Mouse (Mus musculus) forebrain, embryonic 10.5 days (tissue): ENCODE data around the gene Ltn1. TPM values are rescaled to one million over a fixed set of nuclear protein-coding genes. Genes with fewer than 3 reads are reported as not detected.

Source experiments
- DNase-seq: peaks from one replicate; pipeline ENCODE4 v3.0.0-alpha.2; 2017; ENCODE audit warnings: low spot score; ENCODE audit errors: extremely low spot score
- H3K27ac ChIP-seq: fragments of 300-500 bp; sonication (generic); 2 replicates; pipeline ENCODE4 v1.5.1; 2016; ENCODE audit warnings: mild to moderate bottlenecking
- H3K27me3 ChIP-seq: fragments of 300-500 bp; sonication (generic); 2 replicates; pipeline ENCODE4 v1.6.1; 2016; ENCODE audit warnings: mild to moderate bottlenecking; ENCODE audit not compliant: poor library complexity, severe bottlenecking
- H3K36me3 ChIP-seq: fragments of 300-500 bp; sonication (generic); replicated peaks from 2 replicates; pipeline ENCODE4 v1.6.1; 2016; ENCODE audit warnings: mild to moderate bottlenecking, moderate library complexity
- H3K4me1 ChIP-seq: fragments of 300-500 bp; sonication (generic); 2 replicates; pipeline ENCODE4 v1.6.1; 2016
- H3K4me3 ChIP-seq: fragments of 300-500 bp; sonication (generic); 2 replicates; pipeline ENCODE4 v1.5.1; 2016; ENCODE audit warnings: mild to moderate bottlenecking, moderate library complexity
- H3K9me3 ChIP-seq: fragments of 300-500 bp; sonication (generic); 2 replicates; pipeline ENCODE4 v1.6.1; 2016; ENCODE audit warnings: mild to moderate bottlenecking, moderate library complexity
- WGBS: fragments of 180-500 bp; shearing (Covaris S2); methylation state at CpG from one replicate; pipeline ENCODE4 v1.1.7; 2016; 5-methylcytosine and 5-hydroxymethylcytosine counted together
- polyA plus RNA-seq: library from polyadenylated mRNA; unstranded; fragments of >200 nt; fragmentation: Nextera tagmentation; extraction: Ambion mirVana; gene quantifications from 2 replicates; pipeline ENCODE4 v1.2.1, GENCODE M21; 2016

The Ltn1 gene
- polyA plus RNA-seq, 1 experiment from 2014 or later = 31.5 TPM

DNA sequence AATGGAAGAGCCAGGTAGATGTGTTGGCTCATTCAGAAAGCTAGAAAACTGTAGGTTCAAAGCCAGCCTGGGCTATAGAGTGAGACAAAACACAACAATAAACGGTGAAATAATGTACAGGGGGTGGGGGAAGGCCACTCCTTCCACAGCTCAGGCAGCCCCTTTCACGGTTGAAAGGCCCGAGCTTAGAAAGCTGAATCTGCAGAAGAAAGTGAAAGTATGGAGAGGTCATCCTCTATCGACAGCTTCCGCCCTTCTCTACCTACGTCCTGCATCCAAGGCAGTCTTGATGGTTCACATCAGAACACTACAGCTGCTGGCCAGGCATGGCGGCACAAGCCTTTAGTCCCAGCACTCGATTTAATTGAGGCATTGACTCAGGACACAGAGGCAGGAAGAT lies 6.3 kb upstream of the Ltn1 start:
- WGBS = 93% methylated on average over 8 of the region's 8 CpGs
- Histone ChIP-seq H3K4me3 (no peak overlapping the region), H3K9me3 (no peaks in the 10 kb centered on the region), H3K27me3 (no peaks in the 10 kb centered on the region), H3K4me1 (peaks cover 14% of the 10 kb centered on the region), H3K27ac (no peak overlapping the region), H3K36me3 (no peaks in the 10 kb centered on the region)
- DNase-seq = no peak

DNA sequence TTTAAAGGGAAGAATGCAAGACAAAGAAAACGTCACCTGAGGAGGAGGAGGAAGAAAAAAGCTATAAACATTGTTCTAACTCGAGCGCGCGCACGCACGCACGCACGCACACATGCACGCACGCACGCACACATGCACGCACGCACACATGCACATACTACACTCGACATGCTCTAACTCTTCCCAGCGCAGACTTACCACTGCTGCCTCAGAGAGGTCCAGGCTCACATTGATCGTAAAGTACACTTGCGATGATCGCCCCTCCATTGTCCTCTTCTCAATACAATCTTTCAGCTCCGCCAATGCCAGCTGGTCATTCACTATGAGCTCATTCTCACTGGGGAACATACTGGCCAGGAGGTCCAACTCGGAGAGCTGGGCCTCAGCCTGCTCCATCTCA lies 4.7 kb upstream of the Ltn1 start:
- no peak overlapping the region for H3K4me3 ChIP-seq
- H3K27ac ChIP-seq = no peak overlapping the region
- WGBS = 96% methylated on average over 21 of the region's 21 CpGs
- DNase-seq = no peak
- no peaks in the 10 kb centered on the region for H3K27me3 ChIP-seq
- H3K9me3 ChIP-seq = no peaks in the 10 kb centered on the region
- H3K4me1 ChIP-seq = peaks cover 14% of the 10 kb centered on the region
- no peaks in the 10 kb centered on the region for H3K36me3 ChIP-seq

DNA sequence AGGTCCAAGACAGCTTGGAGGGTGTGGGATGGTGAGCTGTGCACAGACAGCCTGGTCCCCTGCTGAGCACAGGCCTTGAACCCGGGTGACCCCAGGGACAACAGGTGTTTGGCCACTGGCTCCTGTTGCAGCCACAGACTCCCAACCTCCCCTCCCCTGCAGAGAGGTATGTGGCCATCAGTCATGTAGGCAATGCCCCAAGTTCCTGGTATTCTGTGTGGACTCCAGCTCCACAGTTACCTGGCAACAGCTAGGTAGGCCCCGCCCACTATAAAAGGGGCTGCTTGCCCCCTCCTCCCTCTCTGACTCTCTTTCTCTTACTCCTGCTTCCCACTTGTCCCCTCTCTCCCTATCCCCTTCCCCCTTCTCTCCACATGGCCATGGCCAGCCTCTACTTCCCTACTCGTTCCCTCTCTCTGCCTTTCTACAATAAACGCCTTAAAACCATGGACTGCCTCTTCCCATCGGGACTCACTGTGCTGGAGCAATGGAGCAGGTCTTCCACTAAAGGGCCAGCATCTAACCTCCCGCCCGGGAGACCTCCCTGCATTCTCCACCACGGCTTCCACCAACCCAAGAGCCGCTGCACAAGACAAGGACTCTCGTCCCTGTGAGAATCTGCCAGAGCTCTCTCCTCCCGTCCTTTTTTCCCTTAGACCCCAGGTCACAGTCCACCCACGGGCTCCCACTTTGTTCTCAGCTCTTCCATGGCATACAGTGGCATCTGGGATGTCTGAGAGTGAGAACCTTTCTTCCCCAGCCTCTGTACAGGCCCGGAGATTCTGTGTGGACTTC lies 3.2 kb upstream of the Ltn1 start:
- DNase-seq = no peak
- no peak overlapping the region for H3K27ac ChIP-seq
- no peaks in the 10 kb centered on the region for H3K36me3 ChIP-seq
- H3K4me3 ChIP-seq = no peak overlapping the region
- 85% methylated on average over 13 of the region's 13 CpGs for WGBS
- peaks cover 15% of the 10 kb centered on the region for H3K4me1 ChIP-seq
- no peaks in the 10 kb centered on the region for H3K27me3 ChIP-seq
- no peaks in the 10 kb centered on the region for H3K9me3 ChIP-seq

DNA sequence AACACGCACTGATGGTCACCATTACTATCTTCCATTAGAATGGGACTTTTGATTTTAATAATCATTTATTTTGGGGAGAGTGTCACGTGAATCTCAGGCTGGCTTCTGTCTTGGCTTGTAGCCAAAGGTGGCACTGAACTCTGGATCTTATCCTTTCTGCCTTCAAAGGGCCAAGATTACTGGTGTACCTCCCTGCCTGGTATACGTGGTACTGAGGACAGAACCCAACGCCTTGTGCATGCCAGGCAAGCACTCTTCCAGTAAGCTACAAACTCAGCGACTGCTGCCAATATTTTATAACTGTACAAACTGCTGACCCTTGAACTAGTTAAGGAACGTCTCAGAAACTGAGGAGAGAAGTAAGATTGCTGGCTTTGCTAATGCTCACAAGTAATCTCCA lies 2.5 kb upstream of the Ltn1 start:
- H3K4me3 ChIP-seq = no peak overlapping the region
- H3K36me3 ChIP-seq = no peaks in the 10 kb centered on the region
- peaks cover 15% of the 10 kb centered on the region for H3K4me1 ChIP-seq
- no peaks in the 10 kb centered on the region for H3K27me3 ChIP-seq
- H3K27ac ChIP-seq = no peak overlapping the region
- WGBS = 87% methylated on average over 6 of the region's 6 CpGs
- H3K9me3 ChIP-seq = no peaks in the 10 kb centered on the region
- no peak for DNase-seq

GRCm38 (mm10) chr16:87434266-87434665 lies 1.9 kb upstream of the Ltn1 start:
- no peak for DNase-seq
- peaks cover 10% of the 10 kb centered on the region for H3K4me1 ChIP-seq
- H3K27me3 ChIP-seq = no peaks in the 10 kb centered on the region

DNA sequence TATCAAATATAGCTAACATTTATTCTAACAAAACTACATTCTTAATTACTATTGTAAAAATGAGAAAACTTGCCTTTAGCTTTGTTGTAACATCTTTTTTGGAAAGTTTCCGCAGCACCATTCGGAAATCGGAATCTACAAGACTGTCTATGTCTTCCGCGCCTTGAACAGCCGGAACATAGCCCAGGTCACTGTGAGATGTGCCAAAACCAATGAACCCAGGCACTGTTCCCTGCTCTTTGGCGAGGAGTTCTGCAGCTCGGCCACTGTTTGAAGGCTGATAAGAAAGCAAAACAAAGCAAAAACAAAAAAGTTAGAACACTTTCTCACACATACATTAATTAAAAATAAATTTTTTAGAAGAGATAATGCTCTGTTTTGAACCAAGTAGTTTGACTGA lies 4.9 kb downstream of the Ltn1 start:
- H3K4me1 ChIP-seq = peaks cover 10% of the 10 kb centered on the region
- DNase-seq = no peak
- peaks cover 5% of the 10 kb centered on the region; the same call in 1 of the 2 replicates for H3K9me3 ChIP-seq
- 95% methylated on average over 8 of the region's 8 CpGs for WGBS
- H3K27ac ChIP-seq = no peak overlapping the region
- peaks cover 49% of the 10 kb centered on the region for H3K36me3 ChIP-seq
- no peak overlapping the region for H3K4me3 ChIP-seq
- no peaks in the 10 kb centered on the region for H3K27me3 ChIP-seq

More at GRCm38 (mm10) chr16:87434266-87434665, 1.9 kb upstream of the Ltn1 start:
- H3K4me3 ChIP-seq = no peak overlapping the region
- no peaks in the 10 kb centered on the region for H3K9me3 ChIP-seq
- 96% methylated on average over 7 of the region's 7 CpGs for WGBS
- no peaks in the 10 kb centered on the region for H3K36me3 ChIP-seq
- H3K27ac ChIP-seq = no peak overlapping the region

DNA sequence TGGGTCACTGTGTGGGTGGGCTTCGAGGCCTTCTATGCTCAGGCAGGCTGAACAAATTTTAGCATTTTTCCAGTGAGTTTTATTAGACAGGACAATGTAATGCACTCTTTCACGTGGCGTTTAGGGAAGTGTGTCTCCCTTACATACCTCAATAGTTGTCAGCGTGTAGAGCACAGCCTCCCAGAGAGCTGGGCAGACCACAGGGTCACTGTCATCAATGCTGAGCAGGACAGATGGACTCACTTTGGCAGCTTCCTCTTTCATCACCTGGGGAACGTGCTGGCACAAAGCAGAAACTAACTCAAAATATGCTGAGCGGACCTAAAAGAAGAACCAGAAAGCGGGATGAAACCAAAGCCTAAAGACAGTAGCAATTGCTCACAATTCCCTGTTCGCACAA lies 11.8 kb downstream of the Ltn1 start:
- H3K27me3 ChIP-seq = no peaks in the 10 kb centered on the region
- peaks cover 21% of the 10 kb centered on the region for H3K9me3 ChIP-seq
- no peak for DNase-seq
- H3K4me1 ChIP-seq = no peaks in the 10 kb centered on the region
- peaks cover 99% of the 10 kb centered on the region for H3K36me3 ChIP-seq
- WGBS = 91% methylated on average over 8 of the region's 8 CpGs
- no peak overlapping the region for H3K27ac ChIP-seq
- H3K4me3 ChIP-seq = no peak overlapping the region

GRCm38 (mm10) chr16:87405001-87405400 lies 27.4 kb downstream of the Ltn1 start:
- Histone ChIP-seq H3K4me1 (no peaks in the 10 kb centered on the region), H3K27ac (no peak overlapping the region), H3K27me3 (no peaks in the 10 kb centered on the region), H3K4me3 (no peak overlapping the region), H3K9me3 (no peaks in the 10 kb centered on the region), H3K36me3 (peaks cover 91% of the 10 kb centered on the region)
- DNase-seq = no peak
- 77% methylated on average over 3 of the region's 3 CpGs for WGBS

DNA sequence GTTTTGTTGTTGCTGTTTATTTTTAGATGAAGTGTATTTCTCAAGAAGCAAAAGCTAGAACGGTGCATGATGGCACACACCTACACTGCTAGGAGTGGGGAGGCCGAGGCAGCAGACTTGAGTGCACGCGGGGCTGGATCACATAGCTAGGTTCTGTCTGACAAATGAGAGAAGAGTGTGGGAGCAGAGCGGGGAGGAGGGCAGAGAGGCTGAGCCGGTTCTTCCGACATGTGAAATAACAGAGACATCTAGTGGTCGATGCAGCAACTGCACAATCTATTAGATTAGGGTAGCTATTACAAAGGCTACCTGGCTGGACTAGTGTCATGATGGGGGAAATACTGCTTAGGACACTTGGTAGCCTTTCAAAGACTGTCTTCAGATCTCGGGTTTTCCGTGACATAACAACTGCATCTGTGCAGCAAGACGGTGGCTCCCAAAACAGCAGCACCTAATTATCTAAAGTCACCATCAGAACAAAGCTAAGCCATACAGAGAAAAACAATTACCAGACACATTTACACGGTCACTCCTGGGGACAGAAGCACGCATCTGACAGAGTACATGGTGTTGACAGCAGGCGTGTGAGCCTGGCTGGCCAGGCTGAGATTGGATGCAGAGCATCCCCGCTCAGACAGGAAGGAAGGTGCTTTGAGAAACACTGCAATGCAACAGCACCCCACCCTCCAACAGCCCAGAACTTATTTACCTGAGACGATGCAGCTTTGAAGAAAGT lies 38.4 kb downstream of the Ltn1 start:
- peak; percentile 38 for DNase-seq
- no peaks in the 10 kb centered on the region for H3K27me3 ChIP-seq
- H3K27ac ChIP-seq = no peak overlapping the region
- no peak overlapping the region for H3K4me3 ChIP-seq
- WGBS = 63% methylated on average over 16 of the region's 16 CpGs
- no peaks in the 10 kb centered on the region for H3K9me3 ChIP-seq
- peaks cover 81% of the 10 kb centered on the region for H3K36me3 ChIP-seq
- no peaks in the 10 kb centered on the region for H3K4me1 ChIP-seq

- DNase-seq = no peak
- Histone ChIP-seq H3K27me3 (no peaks in the 10 kb centered on the region), H3K36me3 (peaks cover 79% of the 10 kb centered on the region), H3K4me3 (no peak overlapping the region), H3K27ac (no peak overlapping the region), H3K4me1 (no peaks in the 10 kb centered on the region), H3K9me3 (no peaks in the 10 kb centered on the region)
- 96% methylated on average over 3 of the region's 3 CpGs for WGBS
These were observed 44.9 kb downstream of the Ltn1 start for GRCm38 (mm10) chr16:87387444-87387977.

DNA sequence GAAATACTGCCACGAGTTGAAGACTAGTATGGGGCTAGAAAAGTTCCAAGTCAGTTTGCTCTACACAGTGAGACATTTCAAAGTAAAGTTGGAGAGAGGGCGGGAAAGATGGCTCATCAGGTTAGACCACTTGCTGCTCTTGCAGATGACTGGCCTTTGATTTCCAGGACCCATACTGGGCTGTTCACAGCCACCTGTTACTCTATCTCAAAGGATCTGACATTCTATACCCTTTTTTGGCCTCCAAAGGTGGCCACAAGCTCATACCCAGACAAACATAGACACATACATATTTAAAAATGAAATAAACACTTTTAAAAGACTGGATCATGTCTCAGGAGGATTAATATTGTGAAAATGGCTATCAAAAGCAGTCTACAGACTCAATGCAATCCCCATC lies 48.0 kb downstream of the Ltn1 start:
- peaks cover 93% of the 10 kb centered on the region for H3K36me3 ChIP-seq
- H3K4me3 ChIP-seq = no peak overlapping the region
- H3K27me3 ChIP-seq = no peaks in the 10 kb centered on the region
- 89% methylated on average over 2 of the region's 2 CpGs for WGBS
- no peaks in the 10 kb centered on the region for H3K4me1 ChIP-seq
- no peak overlapping the region for H3K27ac ChIP-seq
- H3K9me3 ChIP-seq = no peaks in the 10 kb centered on the region
- DNase-seq = no peak

GRCm38 (mm10) chr16:87382996-87383395 lies 49.4 kb downstream of the Ltn1 start:
- H3K9me3 ChIP-seq = no peaks in the 10 kb centered on the region
- H3K36me3 ChIP-seq = peaks cover 93% of the 10 kb centered on the region
- no peak overlapping the region for H3K27ac ChIP-seq
- WGBS = 97% methylated on average over 2 of the region's 2 CpGs
- no peak for DNase-seq
- H3K27me3 ChIP-seq = no peaks in the 10 kb centered on the region
- no peaks in the 10 kb centered on the region for H3K4me1 ChIP-seq
- H3K4me3 ChIP-seq = no peak overlapping the region

GRCm38 (mm10) chr16:87366445-87366844 lies 66.0 kb downstream of the Ltn1 start:
- H3K4me3 ChIP-seq = no peak overlapping the region
- no peak overlapping the region for H3K27ac ChIP-seq
- H3K4me1 ChIP-seq = no peaks in the 10 kb centered on the region
- H3K9me3 ChIP-seq = no peaks in the 10 kb centered on the region
- peaks cover 68% of the 10 kb centered on the region for H3K36me3 ChIP-seq
- no peak for DNase-seq
- no peaks in the 10 kb centered on the region for H3K27me3 ChIP-seq
- WGBS = 98% methylated on average over 6 of the region's 6 CpGs
